Mouse (Mus musculus) frontal cortex, postnatal 14 days (tissue): ENCODE measurements around the gene Smurf1.

Experiments
- DNase-seq, 2 experiments: peaks; one replicate each; pipeline ENCODE4 v3.0.0; 2022; ENCODE audit warnings: low spot score in 2 of 2

Gene Smurf1

GRCm38 (mm10) chr5:144871775-144872174 lies 93.9 kb downstream of the Smurf1 start:
- DNase-seq: no peak

DNA sequence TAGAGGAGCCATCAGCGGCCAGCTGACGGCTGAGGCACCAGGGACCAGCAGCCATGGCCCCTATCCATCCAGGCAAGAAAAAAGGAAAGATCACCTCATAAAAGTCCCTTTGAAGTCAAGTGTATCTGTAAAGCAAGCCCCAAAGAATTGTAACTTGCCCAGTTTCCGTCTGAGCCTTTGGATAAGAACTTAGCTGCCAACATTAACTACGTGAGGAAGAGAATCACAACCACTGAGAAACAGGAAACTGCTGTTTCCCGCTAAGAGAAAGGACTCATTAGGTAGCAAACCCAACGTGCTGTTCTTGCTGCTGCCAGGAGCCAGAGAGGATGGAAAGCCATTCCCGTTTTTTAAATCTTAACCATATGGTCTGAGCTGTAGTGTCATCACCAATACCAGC lies 94.9 kb downstream of the Smurf1 start:
- DNase-seq: no peak

DNA sequence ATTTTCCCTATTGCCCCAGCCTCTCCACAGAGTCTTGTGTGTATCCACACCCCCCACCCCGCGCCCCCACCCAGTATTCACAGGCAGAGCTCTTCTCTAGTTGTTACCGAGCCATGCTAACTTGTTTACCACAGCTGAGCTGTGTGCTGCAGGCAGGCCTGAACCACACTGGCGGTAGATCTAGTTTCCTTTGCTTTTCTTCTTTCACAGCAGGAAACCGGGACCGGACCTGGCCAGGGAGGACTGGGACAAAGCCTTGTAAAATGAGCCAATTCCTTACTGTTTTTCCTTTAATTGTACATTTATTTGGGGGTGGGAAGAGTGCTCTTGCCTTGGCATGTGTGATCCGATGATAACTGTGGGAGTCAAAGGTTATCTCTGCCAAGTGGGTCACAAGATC lies 96.2 kb downstream of the Smurf1 start:
- no peak for DNase-seq

DNA sequence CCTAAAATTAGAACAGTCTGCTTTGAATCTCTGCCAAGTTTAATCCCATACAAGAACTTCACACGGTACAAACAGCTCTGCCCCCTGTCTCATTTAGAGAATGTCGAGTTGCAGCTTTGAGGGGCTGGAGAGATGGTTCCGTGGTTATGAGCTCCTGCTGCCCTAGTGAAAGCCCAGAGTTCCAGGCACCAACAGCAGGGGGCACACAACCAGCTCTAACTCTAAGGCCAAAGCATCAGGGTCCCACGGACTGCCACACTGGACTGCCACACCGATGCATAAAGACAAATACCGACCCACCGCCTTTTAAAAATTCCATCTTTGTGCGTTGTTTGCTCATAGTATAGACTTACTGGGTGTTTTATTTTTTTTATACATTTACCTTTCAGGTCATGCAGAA lies 98.7 kb downstream of the Smurf1 start:
- no peak for DNase-seq

DNA sequence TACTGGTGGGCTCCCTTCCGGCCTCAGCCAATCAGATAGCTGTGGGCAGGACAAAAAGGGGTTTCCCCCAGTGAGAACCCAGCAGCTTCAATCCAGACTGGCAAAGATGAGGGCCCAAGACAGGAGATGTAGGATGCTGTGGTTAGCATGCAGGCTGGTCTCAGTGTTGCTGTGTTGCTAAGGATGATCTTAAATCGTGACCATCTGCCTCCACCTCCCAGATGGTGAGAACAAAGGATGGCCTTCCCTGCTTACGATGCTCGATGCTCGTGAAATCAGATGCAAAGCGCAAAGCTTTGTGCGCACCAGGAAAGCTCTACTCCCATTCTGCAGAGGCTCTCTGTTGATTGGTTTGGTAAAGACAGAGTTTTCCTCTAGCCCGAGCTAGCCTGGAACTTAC lies 104.7 kb downstream of the Smurf1 start:
- DNase-seq: no peak

DNA sequence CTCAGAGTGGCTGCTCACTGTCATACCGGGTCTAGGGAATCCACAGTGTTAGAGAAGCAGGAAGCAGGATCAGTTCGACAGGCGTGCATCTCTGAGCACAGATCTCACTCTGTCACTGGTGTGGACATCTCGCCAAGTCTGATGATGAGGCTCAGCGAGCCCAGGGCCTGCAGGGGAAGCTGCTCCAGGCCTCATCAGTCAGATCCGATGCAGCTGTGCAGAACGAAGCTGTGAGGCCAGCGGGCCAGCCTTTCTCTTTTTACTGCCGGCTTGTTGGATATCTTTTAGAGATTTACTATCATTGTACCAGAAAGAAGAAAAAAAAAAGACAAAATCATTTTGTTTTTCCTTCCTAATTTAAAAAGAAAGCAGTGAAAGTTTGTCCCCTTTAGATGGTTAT lies 106.4 kb downstream of the Smurf1 start:
- no peak for DNase-seq

DNA sequence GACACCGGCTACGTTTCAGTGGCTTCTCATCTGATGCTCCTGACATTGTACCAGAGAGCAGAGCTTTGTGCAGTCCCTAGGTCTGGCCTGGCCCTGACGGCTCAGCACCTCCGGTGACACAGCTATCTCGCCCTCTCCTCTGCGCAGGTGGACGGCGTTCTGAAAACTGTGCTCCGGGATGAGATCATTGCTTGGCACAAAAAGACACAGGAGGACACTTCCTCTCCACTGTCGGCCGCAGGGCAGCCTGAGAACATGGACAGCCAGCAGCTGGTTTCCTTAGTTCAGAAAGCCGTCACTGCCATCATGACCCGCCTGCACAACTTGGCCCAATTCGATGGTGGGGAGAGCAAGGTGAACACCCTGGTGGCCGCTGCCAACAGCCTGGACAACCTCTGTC lies 107.1 kb downstream of the Smurf1 start:
- DNase-seq: no peak

DNA sequence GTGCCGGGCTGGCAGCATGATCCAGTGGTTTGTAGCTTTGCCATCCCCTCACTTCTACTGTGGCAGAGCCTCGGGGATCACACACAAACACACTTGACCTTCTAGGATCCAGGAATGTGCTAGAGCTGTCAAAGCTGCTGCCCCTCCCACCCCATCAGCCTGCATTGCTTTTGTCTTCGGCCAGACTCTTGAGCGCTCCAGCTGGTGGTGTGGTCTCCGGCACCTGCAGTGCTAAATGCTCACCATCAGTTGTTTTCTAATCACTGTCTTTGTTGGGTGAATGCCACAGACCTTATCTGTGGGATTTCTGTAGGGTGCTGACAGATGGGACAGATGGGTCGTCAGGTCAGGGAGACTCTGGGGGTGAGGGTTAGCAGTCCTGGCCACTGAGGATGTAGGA lies 109.7 kb downstream of the Smurf1 start:
- no peak for DNase-seq

DNA sequence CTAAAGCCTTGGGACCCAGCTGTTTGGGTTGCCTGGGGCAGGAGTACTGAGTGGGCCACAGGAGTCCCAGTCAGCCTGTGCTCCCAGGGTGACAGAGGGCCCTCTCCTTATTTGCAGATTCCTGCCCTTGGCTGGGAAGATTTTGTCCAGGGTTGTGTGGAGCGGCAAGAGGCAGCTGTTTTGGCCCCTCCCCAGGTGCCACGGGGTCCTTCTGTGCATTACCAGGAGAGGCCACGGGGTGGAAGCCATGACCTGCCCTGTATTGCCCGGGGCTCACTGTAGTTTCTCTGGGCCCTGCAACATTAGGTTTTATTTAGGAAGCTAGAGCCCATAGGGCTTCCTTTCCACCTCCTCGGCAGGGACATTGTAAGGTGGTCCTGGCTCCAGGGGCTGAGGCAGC lies 111.7 kb downstream of the Smurf1 start:
- DNase-seq: no peak

- DNase-seq: no peak
Observed at GRCm38 (mm10) chr5:144851820-144852219, 113.8 kb downstream of the Smurf1 start.

GRCm38 (mm10) chr5:144849932-144850331 lies 115.7 kb downstream of the Smurf1 start:
- no peak for DNase-seq

DNA sequence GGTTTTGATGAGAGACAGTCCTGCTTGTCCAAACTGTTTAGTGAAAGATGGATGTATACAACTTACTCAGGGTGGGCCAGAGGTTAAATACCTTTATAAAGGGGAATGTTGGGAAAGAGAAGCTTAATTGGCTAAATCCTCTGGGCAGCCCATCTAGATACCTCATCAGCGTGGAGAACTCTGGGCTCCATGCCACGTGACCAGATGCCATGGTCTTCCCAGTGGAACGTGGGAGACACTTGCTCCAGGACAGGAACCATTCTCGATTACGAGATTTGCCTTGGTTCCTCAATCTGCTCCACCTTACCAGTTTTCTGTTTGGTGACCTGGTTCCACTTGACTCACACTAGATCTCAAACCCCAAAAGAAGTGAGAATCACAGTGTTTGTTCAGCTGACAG lies 116.9 kb downstream of the Smurf1 start:
- DNase-seq: no peak

DNA sequence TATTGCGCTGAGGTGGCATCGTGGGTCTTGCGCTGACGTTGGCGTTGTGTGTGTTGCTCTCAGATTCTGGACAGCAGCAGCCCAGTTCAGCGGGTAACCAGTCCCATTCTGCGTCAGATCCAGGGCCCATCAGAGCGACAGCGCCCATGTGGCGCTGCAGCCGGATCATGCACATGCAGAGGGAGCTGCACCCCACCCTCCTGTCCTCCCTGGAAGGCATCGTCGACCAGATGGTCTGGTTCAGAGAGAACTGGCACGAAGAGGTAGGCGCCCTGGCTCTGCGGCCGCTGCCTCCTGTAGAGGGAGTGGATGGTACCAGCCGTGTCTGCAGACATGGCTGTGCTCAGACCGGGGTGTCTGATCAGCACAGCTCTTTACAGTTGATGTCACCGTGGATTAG lies 120.3 kb downstream of the Smurf1 start:
- DNase-seq: no peak

GRCm38 (mm10) chr5:144836100-144836499 lies 129.5 kb downstream of the Smurf1 start:
- DNase-seq: no peak

- DNase-seq: no peak
Observed at GRCm38 (mm10) chr5:144831840-144832469, 133.7 kb downstream of the Smurf1 start.

DNA sequence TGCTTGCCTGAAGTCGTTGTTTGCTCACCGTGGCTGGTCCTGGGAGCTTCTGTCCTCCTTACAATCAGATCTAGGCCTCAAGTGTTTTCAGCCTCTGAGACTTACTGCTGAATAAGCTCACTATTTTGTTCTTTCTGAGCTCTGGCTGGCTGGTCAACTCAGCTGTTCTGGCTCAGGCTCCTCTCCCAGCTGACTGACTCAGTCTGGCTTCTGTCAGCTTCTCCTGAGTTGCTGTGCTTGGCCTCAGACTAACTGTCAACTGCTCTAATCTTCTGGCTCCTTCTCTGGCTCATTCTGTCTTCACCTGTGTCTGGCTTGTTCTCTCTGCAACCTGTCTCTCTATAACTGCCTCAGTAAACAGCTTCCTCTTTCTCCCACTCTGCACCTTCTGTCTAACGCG lies 136.0 kb downstream of the Smurf1 start:
- no peak for DNase-seq

- DNase-seq: no peak
Observed at GRCm38 (mm10) chr5:144828365-144829102, 137.1 kb downstream of the Smurf1 start.
